Mouse (Mus musculus) NIH3T3 (cell line): ENCODE measurements at regions not wholly inside any gene's neighbourhood (a gene's known extent, or its start where the extent isn't known, plus 50 kb on each side); places are given as distances from the start of the nearest gene placed in this dataset.
A peak's percentile ranks its signal among the peaks of the same experiment; 100 is the strongest.
"Not testable (repeated sequence)": the region's sequence is repeated elsewhere in the genome, so short reads cannot be mapped to it uniquely, and the experiment has no call there.

Experiments used
- DNase-seq: peaks from one replicate; pipeline ENCODE4 v3.0.0-alpha.2; 2012; ENCODE audit warnings: low read depth

DNA sequence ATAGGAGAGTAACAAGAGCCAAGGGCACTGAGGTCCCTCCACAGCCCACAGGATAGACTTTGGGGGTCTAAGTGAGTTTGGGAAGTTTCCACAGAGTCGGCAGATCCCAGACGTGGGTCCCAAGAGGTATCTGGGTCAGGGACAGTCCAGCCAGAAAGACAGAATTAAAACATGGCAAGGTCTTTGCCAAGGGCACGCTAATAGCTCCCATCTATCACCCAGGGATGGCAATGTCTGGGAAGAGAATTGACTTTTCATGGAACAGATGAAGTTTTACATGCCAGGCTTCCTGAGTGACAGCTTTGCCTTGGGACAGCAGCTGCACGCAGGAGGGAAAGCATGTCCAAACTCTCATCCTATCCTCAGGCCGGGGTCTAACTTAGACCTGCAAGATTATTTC lies 563.5 kb downstream of the Gm10330 start:
- DNase-seq: not testable (repeated sequence)

DNA sequence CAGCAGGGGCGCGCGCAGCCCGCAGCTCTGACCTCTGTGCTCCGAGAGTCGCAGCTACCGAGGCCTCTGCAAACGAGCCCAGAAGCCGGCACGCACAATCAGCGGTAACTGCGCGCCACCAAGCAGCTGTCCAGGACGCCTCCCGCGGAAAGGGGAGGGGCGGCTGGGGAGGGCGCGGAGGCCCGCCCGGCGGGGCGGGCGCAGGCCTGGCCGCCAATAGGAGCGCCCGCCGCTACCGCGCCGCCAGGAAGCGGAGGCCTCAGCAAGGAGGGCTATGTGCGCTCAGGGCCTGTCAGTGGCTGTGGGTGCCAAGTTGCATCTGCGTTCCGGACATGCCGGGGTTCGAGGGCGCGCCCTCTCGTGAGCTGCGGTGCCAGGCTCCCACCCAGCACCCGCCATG lies 590.5 kb downstream of the Gm10330 start:
- DNase-seq: peak; percentile 77

DNA sequence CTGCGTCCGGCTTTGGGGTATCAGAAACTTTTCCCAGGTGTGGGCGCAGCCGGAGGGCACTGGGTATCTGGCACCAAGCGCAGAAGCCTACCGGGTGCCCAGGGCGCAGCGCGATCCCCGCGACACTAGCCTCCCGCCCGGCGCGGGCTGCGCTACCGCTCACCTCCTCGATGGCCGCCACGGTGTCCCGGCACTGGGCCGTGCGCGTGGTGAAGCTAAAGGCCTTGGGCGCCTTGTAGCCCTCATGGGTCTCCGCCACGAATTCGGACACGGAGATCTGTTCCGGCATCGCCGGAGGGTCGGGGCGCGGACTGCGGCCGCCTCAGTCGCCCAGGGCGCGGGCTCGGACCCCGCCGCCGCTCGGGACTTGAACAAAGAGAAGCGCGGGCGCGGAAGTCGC lies 591.0 kb downstream of the Gm10330 start:
- peak; percentile 9 for DNase-seq
